Mouse (Mus musculus) urinary bladder, postnatal 14 days (tissue): Measurements from ENCODE around the gene Tent5c.

Source experiments
- DNase-seq: peaks from one replicate; pipeline ENCODE4 v3.0.0; 2021; ENCODE audit warnings: low spot score

Gene Tent5c

DNA sequence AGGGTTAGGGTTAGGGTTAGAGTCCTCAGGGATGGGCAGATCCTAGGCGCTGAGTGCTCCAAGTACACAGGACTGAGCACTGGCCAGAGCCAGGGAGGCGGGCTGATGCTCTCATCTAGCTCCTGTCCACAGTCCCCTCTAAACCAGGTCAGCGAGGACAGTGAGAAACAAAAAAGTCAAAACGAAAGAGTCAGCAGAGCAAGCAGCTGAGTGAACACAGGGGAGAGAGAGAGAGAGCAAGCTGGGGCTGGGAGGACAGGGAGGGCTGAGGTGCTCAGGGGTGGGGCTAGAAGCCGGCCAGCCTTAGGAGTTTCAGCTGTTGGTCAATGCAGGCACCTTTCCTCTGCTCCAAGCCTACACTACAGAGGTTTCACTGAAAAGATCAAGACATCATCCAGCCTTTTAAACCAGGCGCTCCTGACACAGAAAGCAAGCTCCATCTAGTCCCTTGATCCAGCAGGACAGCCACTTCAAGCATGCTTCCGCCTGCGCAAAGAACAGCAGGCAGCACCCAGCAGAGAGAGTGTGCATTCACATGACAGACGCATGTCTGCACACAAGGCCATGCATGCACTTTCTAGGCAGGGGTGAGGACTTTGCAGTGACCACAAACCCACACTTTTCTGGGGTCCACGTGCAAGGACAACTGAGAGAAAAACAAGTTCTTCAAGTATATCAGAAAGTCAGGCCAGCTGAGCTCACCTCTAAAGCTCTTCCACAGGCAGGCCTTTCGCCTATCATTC, 3.6 kb downstream of the Tent5c start:
- DNase-seq: no peak

DNA sequence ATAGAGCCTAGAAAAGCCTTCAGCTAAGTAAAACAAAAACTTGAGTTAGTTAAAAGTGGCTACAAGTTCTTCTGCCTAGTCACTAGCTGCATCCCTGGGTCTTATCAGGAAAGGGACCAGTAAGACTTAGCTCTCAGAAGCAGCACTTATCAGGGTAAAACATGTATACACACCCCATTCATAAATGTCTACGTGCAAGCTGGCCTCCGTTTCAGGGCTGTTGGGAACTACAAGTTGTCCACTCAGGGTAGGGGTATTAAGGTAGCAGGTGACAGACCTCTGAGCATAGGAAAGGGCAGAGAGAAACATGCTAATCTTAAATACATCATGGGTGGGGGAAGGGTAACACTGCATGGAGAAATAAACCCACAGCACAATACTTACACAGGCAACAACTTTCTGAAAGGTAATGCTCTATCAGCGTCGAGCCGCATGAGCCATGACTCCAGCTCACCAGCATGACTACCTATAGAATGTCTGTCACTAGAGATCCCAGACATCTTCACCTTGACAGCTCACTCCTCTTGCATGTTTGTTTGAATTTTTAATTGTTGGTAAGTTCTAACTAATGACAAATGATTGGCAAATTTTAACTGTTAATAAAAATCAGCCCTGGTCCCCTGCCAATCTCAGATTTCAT, 6.0 kb downstream of the Tent5c start:
- no peak for DNase-seq

GRCm38 (mm10) chr3:100482324-100482911, 6.7 kb downstream of the Tent5c start:
- DNase-seq: no peak

DNA sequence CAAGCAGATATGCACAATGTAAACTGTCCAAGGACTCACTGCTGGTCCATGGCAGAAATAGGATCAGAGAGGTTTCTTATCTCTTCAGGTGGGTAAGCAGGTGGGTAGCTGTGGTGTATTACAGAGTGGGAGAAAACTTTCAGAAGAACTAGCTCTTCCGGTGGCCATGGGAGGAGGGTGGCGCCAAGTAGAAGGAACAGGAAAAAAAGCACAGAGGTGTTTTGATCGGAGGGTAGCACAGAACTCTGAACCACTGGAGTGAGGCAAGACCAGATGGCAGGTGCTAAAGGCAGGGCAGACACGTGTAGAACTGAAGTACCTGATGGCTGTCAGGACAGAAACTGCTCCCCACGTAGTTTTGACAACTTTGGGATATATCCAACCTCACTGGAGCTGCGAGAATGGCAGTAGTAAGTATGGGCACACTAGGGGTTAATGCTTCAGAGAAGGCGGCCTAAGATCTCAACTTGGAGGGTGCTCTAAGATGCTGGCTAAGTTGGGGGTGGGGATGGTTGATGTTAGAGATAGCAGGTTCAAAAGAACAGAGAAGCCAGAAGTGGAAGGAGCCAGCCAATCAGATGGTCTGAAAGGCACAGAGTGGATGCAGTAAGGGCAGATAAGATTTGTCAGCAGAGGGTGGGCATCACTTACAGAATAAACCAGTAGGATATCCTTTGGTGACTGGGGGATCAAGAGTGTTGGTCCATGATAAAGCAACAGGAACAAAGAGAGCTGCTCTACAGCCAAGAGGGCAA, 8.7 kb downstream of the Tent5c start:
- no peak for DNase-seq

GRCm38 (mm10) chr3:100474950-100475472, 14.1 kb downstream of the Tent5c start:
- no peak for DNase-seq

DNA sequence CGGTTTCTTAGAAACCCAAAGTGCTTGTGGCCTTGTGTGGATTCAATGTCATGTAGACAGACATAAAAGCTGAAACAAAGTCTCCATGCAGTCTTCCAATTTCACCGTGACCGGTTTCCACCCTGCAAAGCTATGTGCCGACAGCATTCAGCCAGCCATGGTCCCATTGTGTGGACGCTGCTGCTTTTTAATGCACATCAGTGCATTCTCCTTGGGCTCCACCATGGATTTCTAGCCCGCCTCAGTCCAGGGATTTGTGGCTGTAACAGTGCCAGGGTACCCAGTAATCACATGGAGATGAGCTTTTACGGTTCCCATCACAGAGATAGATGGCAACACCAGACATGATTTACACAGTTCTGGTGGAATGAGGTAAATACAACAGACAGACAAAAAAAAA, 14.6 kb downstream of the Tent5c start:
- DNase-seq: no peak

GRCm38 (mm10) chr3:100473146-100473545, 16.0 kb downstream of the Tent5c start:
- no peak for DNase-seq

DNA sequence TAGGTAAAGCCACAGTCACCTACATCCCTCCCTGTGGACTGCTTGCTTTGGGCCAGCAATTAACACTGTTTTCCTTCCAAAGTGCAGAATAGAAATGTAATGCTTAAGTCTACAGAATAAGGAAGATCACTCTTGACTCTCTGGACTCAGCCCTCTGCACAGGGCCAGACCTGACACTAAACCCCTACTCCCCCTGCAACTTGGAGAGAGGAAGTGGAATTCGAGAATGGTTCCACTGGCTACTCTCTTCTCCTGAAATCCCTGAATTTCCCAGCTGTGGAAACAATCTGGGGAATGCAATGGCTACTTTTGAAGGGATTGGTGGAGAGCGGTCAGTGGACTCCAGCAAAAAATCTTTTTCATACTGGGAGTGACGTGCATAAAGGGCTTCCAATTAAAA, 18.2 kb downstream of the Tent5c start:
- DNase-seq: no peak

GRCm38 (mm10) chr3:100470101-100470500, 19.0 kb downstream of the Tent5c start:
- DNase-seq: no peak

GRCm38 (mm10) chr3:100466551-100466950, 22.6 kb downstream of the Tent5c start:
- DNase-seq: no peak

- no peak for DNase-seq
Measured at GRCm38 (mm10) chr3:100464596-100464995, 24.5 kb downstream of the Tent5c start.

DNA sequence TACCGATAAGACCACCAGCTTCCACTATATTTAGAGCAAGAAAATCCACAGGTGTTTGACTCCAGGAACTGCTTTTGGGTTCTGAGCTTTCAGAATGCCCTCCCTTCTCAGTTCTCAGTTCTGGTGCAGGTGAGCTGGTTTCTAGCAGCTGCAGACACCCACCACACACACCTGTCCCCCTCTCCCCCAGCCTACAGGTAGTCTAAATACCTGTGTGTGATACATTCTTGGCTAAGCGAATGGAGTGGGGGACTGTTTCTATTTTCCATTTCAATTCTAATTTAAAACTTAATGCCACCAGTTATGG, 25.2 kb downstream of the Tent5c start:
- DNase-seq: no peak

DNA sequence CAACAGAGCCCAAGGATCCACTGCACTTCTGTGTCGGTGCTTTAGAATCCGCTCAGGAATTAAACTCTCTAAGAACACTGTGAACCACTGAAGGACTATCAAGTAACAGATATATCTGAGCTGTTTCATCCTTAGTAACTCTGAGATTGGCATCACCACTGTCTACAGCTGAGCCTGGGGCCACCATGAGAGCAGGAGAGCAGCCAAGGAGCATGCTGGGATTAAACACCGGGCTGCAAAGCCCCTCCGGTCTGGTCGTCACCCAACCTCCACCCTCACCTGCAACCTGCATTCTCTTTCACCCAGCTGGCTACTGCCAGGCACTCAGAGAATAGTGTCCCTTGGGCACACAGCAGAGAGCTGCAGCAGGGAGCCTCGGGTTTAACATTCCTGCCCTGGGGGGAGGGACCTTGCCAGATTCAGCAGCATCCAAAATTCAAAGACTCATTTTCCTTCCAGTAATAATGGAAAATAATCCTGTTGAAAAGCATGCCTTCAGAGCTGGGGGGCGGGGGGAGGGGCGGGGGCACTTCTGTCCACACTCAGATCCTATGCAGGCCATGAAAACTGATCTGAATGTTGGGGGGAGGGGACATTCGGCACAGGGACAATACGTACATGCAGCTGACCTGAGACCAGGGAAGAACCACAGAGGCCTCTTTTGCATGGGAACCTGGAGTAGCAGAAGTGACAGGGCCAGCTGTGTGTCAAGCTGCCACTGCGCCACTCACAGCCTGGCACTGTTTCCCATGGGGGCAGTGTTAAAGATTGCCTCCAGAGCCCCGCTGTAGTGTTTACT, 25.8 kb downstream of the Tent5c start:
- DNase-seq: no peak

- no peak for DNase-seq
Measured at GRCm38 (mm10) chr3:100462235-100463083, 26.7 kb downstream of the Tent5c start.

- no peak for DNase-seq
Measured at GRCm38 (mm10) chr3:100460510-100460909, 28.6 kb downstream of the Tent5c start.

GRCm38 (mm10) chr3:100443798-100444500, 45.2 kb downstream of the Tent5c start:
- DNase-seq: no peak

DNA sequence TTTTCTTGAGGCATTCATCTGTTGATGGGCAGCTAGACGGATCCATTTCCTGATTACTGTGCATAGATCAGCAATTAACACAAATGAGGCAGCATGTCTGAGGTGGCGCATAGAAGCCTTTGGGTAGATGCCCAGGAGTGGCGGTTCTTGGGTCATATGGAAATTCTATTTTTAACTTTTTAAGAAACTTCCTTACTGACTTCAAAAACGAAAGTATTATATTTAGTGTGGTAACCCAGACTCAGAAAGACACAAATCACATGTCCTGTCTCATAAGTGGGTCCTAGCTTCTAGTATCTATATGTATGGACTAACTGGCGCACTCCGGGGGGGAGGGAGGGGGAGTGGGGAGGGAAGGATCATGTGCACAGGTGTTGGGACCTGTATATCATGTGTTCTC, 46.6 kb downstream of the Tent5c start:
- DNase-seq: no peak

DNA sequence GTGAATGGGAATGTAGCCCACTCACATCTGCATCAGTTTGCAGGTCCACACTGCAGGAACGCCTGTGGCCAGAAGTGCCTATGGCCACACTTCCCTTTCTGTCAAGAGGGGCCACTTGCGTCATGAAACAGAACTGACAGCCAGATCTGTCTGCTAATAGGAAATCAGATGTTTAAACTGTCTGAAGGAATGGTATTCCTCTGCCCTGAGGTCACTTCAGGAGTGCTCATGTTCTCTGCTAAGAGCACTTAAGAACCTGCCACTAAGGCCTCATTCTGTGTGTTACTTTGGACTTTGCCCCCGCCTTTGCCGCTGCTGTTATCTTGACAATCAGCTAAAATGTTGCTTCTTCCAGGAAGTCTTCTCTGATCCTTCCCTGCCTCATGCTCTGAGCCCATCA, 48.4 kb downstream of the Tent5c start:
- DNase-seq: no peak

DNA sequence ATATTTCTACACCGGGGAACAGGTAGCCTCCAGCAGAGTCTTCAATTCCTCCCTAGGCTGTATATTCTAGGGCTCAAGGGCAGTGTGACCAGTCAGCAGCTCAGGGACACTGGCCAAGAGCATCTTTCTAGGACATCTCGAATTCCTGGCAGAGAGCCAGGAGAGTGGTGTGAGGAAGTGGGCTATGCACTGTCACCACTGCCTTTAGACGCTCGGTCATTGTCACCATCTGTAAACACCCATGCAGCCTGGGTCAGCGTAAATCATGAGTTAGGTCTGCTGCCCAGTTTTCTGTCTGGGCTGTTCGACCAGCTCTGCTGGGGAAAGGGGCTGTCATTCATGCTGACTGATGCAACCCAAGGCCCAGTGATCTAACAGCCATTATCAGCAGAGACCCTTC, 49.1 kb downstream of the Tent5c start:
- no peak for DNase-seq

GRCm38 (mm10) chr3:100439088-100439487, 50.0 kb downstream of the Tent5c start:
- DNase-seq: no peak
